Mouse (Mus musculus) brain, embryonic 14.5 days (tissue): Measurements from ENCODE around the gene Sesn1. TPM values are rescaled to one million over a fixed set of nuclear protein-coding genes. Genes with fewer than 3 reads are reported as not detected.

ENCODE experiments used
- DNase-seq: peaks from one replicate; pipeline ENCODE4 v3.0.0-alpha.2; 2011; ENCODE audit warnings: low read depth
- CTCF ChIP-seq: fragments of 200-500 bp; IDR thresholded peaks from 2 replicates; pipeline ENCODE4 v1.5.1; 2012; ENCODE audit warnings: inconsistent platforms, mild to moderate bottlenecking, moderate library complexity, borderline replicate concordance; ENCODE audit not compliant: insufficient read depth, insufficient read length; ENCODE audit errors: extremely low read depth
- POLR2A ChIP-seq: fragments of 200-500 bp; IDR thresholded peaks from 2 replicates; pipeline ENCODE4 v1.6.1; 2012; ENCODE audit warnings: mild to moderate bottlenecking, inconsistent platforms, borderline replicate concordance; ENCODE audit not compliant: poor library complexity, insufficient read depth, insufficient read length, severe bottlenecking; ENCODE audit errors: extremely low read depth
- polyA plus RNA-seq: library from polyadenylated mRNA; depleted of rRNA; stranded (reverse); fragments of >200 nt; gene quantifications from 2 replicates; pipeline ENCODE4 v1.2.3, GENCODE M21; 2012; rRNA removed

Sesn1 gene
- polyA plus RNA-seq, 1 experiment = 32.2 TPM

DNA sequence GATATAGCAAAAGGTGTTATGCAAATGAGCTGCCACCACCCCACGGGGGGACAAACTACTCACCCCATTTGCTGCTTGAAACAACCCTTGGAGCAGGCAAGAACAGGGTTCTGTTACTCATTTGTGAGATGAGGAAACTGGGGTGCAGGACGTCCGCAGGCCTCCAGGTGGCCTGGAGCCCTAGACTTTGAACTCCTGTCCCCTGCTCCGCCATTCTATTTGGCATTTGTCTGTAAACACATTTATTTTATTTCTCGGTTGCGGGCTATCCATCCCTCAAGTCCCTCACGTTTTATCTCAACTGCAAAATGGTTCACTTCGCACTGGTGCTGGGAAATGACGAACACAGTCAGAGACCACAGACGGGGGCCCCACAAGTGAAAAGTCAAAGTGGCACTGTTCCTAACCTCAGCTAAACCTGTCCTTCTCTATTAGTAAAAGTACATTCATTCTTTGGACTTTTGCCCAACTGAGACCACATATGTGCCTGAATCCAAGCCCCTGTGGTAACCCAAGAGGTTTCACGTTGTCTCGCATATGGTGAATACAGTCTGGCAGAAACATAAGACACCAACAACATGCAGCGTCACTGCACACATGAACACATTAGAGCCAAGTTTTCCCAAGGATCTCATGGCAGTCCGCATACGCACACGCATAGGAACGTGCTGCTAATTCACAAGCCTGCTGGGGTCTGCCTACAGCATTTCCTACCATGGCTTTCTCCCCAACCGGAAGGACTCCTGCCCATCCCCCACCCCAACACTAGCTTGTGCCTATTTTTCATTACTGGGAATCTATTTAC is 147.9 kb downstream of the Sesn1 start:
- TF ChIP-seq CTCF = no peak
- TF ChIP-seq POLR2A = no peak
- peak; percentile 72 for DNase-seq

Other genes with a start within 250 kb of the Sesn1 start
- gene Ccdc162, start 93.3 kb upstream of the Sesn1 start, polyA plus RNA-seq = 1.1 and 2.5 TPM in 2 replicates
- 8.5 and 8.8 TPM in 2 replicates for gene Cep57l1, start 64 bp upstream of the Sesn1 start, polyA plus RNA-seq
- 7.8 and 10.2 TPM in 2 replicates for gene Armc2, start 208.5 kb downstream of the Sesn1 start, polyA plus RNA-seq